Mouse (Mus musculus): Measurements from ENCODE around the gene Fbxw8. TPM values are rescaled to one million over a fixed set of nuclear protein-coding genes. Genes with fewer than 3 reads are reported as not detected.

Gene Fbxw8
- total RNA-seq (2022): 10 to 100 TPM; 30.5 to 33.5 (median 31.6) TPM

DNA sequence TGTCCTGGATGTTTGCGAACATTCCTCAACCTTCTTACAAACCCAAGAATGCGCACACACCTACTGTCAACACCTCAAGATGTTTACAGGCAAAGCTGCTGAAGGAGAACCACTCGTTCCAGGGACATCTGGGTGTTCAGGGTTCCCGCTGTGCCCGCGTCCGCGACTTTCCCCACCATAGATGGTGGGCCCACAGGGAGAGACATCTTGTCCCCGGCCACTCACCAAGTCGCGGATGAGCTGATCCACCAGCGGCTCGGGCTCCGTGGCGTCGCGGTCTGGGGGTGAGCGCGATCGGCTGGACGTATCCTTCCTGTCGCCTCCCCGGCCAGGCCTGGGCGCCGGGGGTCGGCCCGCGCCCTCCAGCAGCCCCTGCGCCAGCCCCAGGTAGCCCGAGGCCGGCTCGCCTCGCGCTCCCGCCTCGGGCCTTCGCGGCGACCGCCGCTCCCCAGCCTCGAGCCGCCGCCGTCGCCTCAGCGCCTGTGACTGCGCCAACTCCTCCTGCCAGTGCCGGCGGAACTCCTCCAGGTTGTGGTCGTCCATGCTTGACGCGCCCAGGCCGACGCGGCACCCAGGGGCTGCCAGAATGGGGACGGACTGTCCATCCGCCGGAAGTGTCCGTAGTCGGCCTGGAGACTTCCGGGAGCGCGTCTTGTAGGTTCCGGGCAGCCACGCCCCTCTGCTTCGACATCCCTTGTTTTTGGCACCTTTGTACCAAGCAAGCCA is at the start of gene Fbxw8:
Gene Fbxw8, minus strand, starts transcription at position 626 of the 726 bp plus-strand sequence.
- DNase-seq (ENCODE audit: low spot score in 2 of 2): peak; percentile 74 to 79

DNA sequence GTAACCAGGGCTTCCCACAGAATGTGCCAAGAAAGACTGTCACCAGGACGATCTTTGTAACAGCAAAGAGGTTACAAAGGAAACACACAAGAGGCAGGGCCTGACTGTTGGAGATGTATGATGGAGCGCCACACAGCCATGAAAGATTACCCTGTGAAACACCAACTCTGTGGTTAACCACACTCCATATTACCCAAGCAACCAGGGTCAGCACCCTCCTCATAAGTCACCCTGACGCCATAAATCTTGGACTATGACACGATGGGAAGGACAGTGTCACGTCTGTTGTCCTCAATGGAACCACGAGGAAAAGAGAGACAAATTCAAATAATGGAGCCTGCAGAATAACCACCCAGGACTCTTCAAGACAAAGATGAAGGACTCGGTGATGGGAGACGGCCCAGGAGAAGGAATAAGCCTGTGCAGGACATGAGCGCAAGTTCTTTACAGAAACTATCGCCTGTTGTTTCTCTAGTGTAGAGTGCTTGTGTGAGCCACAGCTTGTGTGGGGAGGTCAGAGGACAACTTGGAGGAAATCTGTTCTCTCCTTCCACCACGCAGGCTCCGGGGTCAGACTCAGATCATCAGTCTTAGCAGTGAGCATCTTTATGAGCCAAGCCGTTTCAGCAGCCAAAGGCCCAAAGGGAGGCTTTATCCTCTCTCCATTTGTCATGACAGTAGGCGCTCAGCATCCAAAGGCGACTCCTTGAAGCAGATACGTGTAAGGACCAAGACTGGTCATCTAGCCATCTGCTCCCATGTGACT is 49.6 kb upstream of the Fbxw8 start:
- DNase-seq (ENCODE audit: low spot score in 2 of 2): no peak

DNA sequence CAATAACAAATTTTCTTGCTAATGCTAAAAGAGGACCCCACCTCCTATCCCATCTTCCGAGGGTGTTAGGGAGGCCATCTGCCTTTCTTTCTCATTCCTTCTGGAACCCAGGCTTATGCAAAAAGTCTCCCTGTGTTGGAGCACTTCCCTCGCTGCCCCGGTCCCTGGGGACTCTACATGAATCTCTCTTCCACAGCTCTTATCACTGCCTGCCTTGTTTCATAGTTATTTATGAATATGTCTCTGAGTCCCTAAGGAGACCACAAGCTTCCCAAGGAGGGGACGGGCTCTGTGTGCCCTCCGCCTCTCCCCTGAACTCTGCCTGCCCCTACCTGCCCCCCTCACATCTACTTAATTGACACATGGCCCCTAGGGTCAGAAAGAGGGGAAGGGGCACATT is 44.4 kb upstream of the Fbxw8 start:
- no peak for DNase-seq (ENCODE audit: low spot score in 2 of 2)

DNA sequence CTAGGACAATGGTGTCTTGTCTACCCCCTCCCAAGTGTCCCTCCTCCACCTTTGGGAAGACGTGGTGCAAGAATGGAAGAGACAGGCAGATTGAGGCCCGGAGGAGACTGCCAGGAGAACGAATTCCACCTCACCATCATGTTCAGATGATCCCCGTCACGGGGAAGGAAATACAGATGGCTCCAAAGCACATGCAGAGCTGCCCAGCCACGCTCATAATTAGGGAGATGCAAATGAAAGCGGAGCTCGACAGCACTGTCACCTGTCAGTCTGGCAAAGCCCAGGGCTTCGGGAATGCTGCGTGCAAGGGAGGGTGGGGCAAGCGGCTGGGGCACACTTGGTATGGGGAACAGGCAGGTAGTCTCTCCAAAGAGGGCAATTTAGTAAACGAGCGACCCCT is 42.2 kb upstream of the Fbxw8 start:
- no peak for DNase-seq (ENCODE audit: low spot score in 2 of 2)

DNA sequence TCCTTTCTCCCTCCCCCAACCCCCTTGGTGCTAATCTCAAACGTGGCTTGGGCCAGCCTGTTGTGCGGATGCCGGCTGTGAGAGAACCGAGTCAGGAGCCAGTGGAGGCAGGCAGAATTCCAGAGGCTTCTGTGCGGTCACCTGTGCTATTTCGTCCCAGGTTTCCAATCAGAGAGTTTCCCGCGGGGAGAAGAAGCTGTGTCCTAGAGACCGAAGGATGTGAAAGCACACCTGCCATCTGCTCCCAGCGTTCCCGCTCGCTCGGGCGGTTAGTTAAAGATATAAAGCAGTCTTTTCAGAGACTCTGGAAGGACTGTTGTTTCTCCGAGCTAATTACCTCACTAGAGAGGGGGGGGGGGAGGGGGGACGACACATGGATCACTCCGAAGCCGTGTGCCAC is 37.0 kb upstream of the Fbxw8 start:
- DNase-seq (ENCODE audit: low spot score in 2 of 2): no peak

DNA sequence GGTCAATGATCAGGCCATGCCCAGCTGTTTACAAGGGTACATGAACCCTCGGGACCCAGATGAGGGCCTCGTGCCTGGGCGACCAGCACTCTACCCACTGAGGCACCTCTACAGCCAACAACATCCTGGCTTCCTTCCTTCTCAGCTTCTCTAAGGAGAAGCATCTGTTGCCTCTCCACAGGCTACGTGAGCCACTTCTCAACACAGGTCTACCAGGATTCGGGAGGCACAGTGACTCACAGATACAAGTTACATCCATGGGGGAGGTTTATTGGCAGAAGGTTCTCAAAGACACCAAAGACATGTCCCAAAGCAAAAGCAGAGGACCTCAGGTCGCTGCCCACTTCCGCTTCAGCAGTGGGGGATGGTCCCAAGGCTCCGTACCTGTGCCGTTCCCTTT is 35.2 kb upstream of the Fbxw8 start:
- DNase-seq (ENCODE audit: low spot score in 2 of 2): no peak

DNA sequence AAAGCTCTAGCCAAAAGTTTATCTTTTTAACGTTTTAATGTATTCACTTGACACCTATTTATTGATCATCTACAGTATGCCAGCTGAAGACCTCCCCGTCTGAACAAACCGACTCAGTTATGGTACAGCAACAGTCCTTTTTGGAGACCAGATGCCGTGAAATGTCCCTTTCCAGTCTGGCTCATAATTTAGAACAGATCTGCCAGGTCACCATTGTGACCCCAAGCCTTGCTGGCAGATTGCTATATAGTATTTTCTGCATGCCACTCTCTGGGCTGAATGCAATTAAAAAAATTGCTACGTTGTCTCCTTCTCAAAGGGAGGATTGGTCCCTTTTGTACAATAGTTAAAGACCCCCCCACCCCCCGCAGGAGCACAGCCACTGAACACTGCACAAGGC is 33.1 kb upstream of the Fbxw8 start:
- DNase-seq (ENCODE audit: low spot score in 2 of 2): no peak

DNA sequence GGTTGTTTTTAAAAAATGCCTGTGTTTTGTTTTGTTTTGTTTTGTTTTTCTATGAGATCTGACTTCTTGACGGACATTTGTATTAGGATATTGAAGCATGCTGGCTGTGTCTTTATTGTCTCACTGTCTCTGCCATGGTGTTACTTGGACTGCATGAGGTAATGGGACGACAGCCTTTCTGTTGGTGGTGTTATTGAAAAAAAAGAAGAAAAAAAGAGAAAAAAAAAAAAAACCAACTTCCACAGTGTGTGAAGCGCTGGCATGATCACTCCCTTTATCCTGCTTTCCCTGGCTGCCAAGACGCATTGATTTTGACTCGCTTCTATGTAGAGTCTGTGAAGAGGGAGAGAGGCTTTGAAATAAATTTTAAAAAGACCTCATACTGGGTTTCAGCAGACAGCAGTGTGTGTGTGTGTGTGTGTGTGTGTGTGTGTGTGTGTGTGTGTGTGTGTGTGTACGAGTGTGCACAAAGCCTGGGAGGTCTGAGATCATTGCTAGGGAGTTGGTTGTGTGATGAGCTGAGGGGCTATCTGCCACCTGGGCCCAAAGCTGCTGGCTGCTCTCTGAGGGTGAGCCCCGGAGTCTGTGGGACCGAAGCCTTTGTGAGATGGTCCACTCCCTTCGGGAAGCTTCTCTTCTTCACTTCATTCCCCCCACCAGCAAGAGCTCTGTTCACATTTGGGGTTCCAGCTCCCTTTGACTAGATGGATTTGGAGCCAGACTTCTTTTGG is 31.8 kb upstream of the Fbxw8 start:
- DNase-seq (ENCODE audit: low spot score in 2 of 2): no peak

DNA sequence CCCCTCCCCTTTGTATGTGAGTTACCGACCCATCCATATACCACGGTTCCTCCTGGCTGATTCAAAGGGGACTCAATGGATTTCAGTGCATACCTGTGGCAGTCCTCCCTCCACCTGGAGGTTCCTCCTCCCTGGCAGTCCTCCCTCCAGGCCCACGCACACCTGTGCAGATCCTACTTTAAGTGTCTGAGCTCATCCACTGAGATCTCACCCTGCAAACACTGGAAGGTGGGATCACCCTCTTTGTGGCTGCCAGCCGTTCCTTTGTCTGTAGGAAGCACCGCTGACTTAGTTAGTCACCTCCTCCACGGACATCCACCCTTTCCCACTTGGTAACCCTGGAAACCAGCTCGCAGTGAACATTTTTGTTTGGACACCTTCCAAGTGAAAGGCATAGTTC is 22.4 kb upstream of the Fbxw8 start:
- peak in 1 of 2 experiments; percentile 64 for DNase-seq (ENCODE audit: low spot score in 2 of 2)

DNA sequence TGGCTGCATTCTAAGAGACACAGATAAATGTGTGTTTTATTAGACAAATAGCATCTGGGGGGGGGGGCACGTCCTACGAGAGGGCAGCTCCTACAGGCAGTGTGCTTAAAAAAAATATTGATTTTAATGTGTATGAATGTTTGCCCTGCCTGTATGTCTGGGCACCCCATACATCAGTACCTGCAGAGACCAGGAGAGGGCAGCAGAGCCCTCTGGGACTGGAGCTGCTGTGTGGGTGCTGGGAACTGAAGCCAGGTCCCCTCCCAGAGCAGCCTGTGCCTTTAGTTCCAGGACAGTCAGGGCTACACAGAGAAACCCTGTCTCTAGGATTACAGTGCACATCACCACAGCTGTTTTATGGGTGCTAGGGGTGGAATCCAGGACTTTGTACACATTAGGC is 19.9 kb upstream of the Fbxw8 start:
- no peak for DNase-seq (ENCODE audit: low spot score in 2 of 2)

DNA sequence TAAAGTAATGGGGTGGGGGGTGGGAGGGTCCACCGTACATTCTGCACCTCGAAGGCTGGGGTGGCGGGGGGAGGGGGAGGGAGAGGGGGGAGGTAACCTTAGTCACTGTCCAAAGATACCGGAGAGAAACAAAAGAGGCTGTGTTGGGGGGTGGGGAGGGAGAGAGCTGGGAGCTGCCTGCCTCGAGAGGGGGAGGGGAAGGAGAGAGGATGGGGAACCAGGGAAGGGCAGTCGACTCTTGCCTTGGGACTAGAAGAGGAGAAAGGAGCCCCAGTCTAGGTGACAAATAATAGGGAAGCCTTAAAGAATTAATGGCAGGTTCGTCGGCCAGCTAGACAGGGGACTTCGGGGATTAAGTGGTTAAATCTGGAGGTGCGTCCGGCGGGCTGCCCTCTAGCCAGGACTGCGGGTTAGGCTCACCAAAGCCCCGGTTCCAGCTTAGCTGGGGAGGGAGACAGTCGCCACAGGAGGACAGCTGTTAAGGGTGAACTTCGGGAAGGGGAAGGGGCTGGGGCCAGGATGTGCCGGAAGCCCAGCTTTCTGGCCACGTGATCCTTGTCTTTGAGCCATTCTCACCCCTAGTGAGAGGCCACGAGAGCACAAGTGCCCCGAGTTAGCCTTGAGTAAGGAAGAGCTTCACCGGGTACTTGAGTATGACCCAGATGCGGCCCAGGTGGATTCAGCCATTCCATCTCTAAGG is 19.2 kb upstream of the Fbxw8 start:
- DNase-seq (ENCODE audit: low spot score in 2 of 2): no peak

DNA sequence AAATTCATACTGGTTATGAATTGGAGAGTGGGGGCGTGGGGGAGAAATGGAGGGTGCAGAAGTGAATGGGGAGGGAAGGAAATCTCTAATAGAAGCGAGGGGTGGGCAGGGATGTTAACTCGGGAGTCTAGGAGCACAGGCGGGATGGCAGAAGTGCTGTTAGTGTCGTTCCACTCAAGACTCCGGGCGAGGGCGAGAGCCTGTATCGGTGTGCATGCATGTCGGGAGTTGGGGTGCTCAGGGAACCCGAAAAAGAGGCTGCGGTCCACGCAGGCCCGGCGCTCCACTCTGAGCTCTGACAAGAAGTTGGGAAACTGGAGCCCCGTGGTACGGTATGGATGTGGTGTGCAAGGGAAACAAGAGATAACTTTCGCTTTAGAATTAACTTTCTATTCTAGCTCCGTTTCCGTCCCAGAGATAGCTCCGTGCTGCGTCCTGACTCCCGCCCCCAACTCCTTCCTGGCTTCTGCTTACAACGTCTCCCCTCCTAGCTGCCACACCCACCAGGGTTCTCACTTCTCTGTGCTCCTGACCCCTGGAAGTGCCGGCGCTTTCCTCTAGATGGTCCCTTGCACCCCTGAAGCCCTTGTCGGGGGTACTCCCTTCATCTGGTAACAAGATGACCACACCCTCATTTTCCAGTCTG is 16.9 kb upstream of the Fbxw8 start:
- DNase-seq (ENCODE audit: low spot score in 2 of 2): no peak

DNA sequence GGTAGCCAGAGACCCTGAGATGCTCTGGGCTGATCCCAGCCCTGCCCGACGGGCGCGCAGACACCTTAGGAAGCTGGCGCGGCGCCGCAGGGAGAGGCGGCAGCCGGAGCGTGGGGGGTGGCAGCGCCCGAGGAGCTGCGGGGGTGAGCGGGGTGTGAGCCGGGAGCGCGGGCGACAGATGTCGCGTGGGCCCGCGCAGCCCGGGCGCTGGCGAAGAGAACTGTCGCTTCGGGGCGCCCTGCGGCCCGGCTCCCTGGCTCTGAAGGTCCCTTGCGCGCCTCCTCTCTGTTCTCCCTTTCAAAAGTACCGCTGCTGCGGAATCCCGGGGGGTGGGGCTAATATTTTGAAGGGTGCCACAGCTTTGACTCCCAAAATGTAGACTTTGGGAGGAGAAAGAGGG is 16.4 kb upstream of the Fbxw8 start:
- peak; percentile 16 to 69 for DNase-seq (ENCODE audit: low spot score in 2 of 2)

DNA sequence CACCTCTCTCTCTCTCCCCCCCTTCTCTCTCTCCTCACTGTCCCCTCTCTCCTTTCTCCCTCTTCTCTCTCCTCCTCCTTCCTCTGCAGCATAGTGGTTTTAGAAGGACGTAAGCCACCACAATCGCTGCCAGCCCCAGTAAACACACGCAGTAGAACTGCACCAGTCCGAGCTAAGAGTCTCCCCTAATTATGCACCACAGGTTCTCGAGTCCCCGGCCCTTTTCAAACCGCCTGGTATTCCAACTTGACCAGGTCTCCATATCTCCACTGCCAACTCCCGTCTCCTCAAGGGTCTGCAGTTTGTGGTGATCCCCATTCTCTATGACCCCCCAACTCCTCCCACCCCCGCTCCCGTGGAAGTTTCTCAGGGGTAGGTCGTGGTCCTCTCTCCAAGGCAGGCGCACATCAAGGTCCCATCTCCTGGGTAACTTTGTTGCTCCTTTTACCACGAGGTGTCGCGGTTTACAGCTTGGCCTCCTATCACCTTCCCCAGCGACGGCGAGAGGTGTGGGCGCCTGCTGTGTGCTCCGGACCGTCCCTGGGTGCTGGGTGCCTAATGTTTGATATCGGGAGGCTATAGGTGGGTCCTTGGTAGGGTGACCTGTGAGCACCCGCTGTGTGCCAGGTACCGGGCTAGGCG is 15.7 kb upstream of the Fbxw8 start:
- no peak for DNase-seq (ENCODE audit: low spot score in 2 of 2)

DNA sequence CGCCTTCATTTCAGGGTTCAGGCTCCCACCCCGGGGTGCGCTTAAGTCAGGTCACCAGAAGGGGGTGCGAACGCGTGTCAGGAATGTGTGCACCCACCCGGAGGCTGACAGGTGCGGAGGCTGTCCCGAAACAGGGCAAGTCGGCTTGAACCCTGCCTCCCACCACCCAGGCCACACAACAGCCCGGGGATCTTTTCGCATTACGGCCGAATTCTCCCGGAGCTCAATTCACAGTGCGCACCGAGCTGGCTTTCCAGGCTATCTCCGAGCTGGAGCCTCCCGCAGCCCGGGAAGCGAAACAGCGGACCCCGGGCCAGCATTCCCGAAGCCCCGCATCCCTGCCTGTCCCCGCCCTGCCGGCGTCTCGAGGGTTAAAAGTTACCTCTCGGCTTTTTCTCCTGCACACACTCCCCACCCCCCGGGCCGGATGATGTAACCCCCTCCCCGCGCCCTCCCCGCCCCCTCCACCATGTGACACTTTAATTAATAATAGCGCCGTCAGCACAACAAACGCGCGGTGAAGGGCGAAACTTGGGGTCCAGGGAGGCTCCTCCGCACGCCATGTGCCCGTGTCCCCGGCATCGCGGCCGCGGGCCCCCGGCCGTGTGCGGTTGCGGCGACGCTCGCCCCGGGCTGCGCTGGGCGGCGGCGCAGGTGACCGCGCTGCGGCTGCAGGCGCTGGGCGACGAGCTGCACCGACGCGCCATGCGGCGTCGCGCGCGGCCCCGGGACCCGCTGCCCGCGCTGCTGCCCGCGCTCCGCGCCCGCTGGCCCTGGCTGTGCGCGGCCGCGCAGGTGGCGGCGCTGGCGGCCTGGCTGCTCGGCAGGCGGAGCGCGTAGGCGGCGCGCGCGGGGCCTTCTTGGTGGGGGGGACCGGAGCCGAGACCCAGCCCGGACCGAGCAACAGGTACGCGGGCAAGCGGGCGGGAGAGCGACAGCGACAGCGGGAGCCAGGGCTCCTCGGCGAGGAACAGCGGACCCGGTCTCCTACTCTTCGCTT is 14.3 kb upstream of the Fbxw8 start:
- peak in 1 of 2 experiments; percentile 19 for DNase-seq (ENCODE audit: low spot score in 2 of 2)

DNA sequence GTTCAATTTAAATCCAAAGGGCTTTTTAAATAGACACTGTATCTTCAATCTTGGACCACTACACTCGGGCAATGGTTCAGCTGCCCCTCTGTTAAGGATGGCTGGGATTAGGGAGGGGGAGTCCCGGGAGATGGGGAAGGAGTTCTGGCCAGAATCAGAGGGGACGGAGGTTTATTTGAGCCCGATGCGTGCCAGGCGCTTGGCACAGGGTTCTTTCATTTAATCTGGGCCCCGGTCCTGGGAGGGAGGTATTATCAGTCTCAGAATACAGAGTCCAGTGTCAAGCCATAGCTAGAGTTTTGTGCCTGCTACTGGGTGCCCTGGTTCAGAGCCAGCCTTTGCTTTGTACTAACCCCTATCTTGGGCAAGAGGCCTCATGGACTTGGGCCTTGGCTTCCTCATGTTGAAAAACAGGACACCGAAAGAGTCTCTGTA is 12.3 kb upstream of the Fbxw8 start:
- DNase-seq (ENCODE audit: low spot score in 2 of 2): peak in 1 of 2 experiments; percentile 42

DNA sequence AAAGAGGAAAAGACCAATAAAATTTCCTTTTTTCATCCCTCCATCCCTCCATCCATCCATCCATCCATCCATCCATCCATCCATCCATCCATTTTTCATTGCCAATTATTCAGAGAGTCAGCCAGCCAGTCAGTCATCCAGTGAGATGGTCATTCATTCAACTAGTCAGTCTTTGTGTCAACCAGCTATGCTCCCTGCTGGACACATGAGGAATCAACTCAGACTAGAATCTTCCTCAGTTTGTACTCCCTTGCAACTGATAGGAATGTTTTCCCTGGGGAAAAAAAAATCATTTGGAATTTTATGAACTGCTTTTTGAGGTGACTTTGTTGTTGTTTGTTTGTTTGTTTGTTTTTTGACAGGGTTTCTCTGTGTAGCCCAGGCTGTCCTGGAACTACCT is 10.2 kb upstream of the Fbxw8 start:
- DNase-seq (ENCODE audit: low spot score in 2 of 2): no peak

DNA sequence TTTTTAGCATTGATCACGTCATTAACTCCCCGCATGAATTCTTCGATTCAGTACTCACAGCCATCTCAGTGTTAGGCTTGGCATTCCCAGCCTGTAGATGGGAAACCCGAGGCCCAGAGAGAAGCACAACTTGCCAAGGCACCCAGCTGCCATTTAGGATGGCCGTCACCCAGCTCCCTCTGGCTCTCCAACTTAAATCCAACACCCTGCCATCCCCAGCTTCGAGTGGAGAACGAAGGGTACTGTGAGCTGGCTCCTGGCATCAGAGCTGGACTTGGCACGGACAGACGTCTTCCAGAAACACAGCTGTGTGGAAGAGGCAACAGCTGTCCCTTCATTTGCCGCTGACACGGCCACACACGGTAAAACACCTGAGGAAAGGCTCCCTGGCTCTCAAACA is 9.3 kb upstream of the Fbxw8 start, which contains the start of gene Hrk:
Gene Hrk, plus strand, starts transcription at position 68 of the 400 bp plus-strand sequence.
- DNase-seq (ENCODE audit: low spot score in 2 of 2): peak in 1 of 2 experiments; percentile 35

DNA sequence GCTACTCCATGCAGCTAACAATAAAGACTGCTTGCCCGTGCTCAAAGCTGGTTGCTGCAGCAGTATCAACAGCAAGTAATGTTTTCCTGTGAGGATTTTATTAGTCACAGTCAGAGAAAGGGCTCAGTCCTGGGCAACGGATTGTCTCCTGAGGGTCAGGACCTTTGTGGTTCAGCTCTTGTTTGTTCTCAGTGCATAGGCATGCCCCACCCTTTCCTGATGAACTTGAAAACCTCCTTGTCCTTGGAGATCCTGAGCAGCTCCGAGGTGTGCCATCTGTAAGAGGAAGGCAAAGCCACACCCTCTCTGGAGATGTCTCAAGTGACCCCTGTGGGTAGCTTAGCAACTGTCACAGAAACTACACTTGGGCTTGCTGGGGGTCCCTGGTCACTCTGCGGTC is 5.4 kb upstream of the Fbxw8 start:
- no peak for DNase-seq (ENCODE audit: low spot score in 2 of 2)

Data from left cerebral cortex, adult 8-10 months (tissue).